Mouse (Mus musculus) liver, adult 2 months (tissue): ENCODE measurements around the gene Srsf2.

Experiments used
- CTCF ChIP-seq: fragments of 200-500 bp; IDR thresholded peaks from 2 replicates; pipeline ENCODE4 v1.5.1; 2011; ENCODE audit warnings: low read depth, low read length, control low read depth
- POLR2A ChIP-seq: fragments of 200-500 bp; IDR thresholded peaks from 2 replicates; pipeline ENCODE4 v1.6.1; 2011; ENCODE audit warnings: low read length, control low read depth; ENCODE audit not compliant: insufficient read depth; ENCODE audit errors: extremely low read depth

DNA sequence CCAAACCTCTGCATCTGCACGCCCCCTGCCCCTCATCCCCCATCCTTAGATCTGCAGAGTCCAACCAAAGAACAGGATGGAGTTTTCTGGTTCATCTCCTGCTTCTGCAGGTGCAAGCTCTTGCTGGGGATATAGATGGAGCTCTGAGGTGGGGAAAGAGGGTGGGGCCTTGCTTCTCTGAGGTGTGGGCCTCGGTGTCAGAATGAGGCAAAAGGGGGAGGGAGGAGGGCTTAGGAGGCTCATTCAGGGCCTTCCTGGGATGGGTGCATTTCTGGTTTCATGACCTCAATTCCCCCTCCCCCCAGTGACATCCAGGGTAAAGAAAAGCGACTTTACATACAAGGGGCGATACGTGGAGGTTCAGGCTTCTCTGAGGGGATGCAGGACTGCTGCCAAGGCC lies 34.2 kb upstream of the Srsf2 start:
- no peak for TF ChIP-seq CTCF
- TF ChIP-seq POLR2A: no peak
